Mouse (Mus musculus) inflammation-experienced regulatory T-cells, adult 6 months (primary cell): ENCODE measurements around the gene Gimap5. TPM values are rescaled to one million over a fixed set of nuclear protein-coding genes. Genes with fewer than 3 reads are reported as not detected.

Experiments used
- ATAC-seq: one replicate; pipeline ENCODE4 v1.8.0; 2017
- polyA plus RNA-seq, 3 experiments: library from polyadenylated mRNA; unstranded; fragments of 100-300 nt; shearing (Covaris generic); gene quantifications; one replicate each; pipeline ENCODE4 v1.2.1; 2017

Gene Gimap5
- polyA plus RNA-seq, 3 experiments from 2014 or later = 218 to 266 (median 236) TPM

- ATAC-seq = no peak
Observed at GRCm38 (mm10) chr6:48740501-48741169, 5.4 kb upstream of the Gimap5 start.

- no peak for ATAC-seq
Observed at GRCm38 (mm10) chr6:48741273-48741672, 4.7 kb upstream of the Gimap5 start.

- ATAC-seq = no peak
Observed at GRCm38 (mm10) chr6:48741711-48742206, 4.2 kb upstream of the Gimap5 start.

- ATAC-seq = no peak
Observed at GRCm38 (mm10) chr6:48742422-48743351, 3.3 kb upstream of the Gimap5 start.

GRCm38 (mm10) chr6:48745490-48745889 is 507 bp upstream of the Gimap5 start:
- no peak for ATAC-seq

- ATAC-seq = peak; percentile 70
Observed at GRCm38 (mm10) chr6:48747091-48747966, 1.3 kb downstream of the Gimap5 start.

- ATAC-seq = peak; percentile 54
Observed at GRCm38 (mm10) chr6:48763567-48764270, 17.7 kb downstream of the Gimap5 start.

- ATAC-seq = no peak
Observed at GRCm38 (mm10) chr6:48764496-48764895, 18.5 kb downstream of the Gimap5 start.

GRCm38 (mm10) chr6:48768178-48768869 is 22.3 kb downstream of the Gimap5 start:
- ATAC-seq = peak; percentile 53

- ATAC-seq = peak; percentile 9
Observed at GRCm38 (mm10) chr6:48768933-48769332, 22.9 kb downstream of the Gimap5 start.

- peak; percentile 72 for ATAC-seq
Observed at GRCm38 (mm10) chr6:48770696-48771095, 24.7 kb downstream of the Gimap5 start, which contains the start of gene Gimap3. Gene Gimap3, minus strand, starts transcription at chr6:48770851.

- peak; percentile 30 for ATAC-seq
Observed at GRCm38 (mm10) chr6:48772030-48772429, 26.0 kb downstream of the Gimap5 start.

- ATAC-seq = no peak
Observed at GRCm38 (mm10) chr6:48784406-48784805, 38.4 kb downstream of the Gimap5 start.

GRCm38 (mm10) chr6:48785189-48785588 is 39.2 kb downstream of the Gimap5 start:
- peak; percentile 32 for ATAC-seq

- ATAC-seq = no peak
Observed at GRCm38 (mm10) chr6:48785601-48786000, 39.6 kb downstream of the Gimap5 start.

- ATAC-seq = peak; percentile 71
Observed at GRCm38 (mm10) chr6:48787867-48788266, 41.9 kb downstream of the Gimap5 start.

GRCm38 (mm10) chr6:48801897-48802296 is 55.9 kb downstream of the Gimap5 start:
- ATAC-seq = peak; percentile 98

GRCm38 (mm10) chr6:48803406-48804051 is 57.5 kb downstream of the Gimap5 start:
- ATAC-seq = no peak
